Mouse (Mus musculus): Measurements from ENCODE around the gene Trappc2l. TPM values are rescaled to one million over a fixed set of nuclear protein-coding genes. Genes with fewer than 3 reads are reported as not detected.
A peak's percentile ranks its signal among the peaks of the same experiment; 100 is the strongest.

Gene Trappc2l
- 93.8 and 101 TPM in 2 replicates for polyA plus RNA-seq (2015; fragmentation: Nextera tagmentation; extraction: Ambion mirVana)

GRCm38 (mm10) chr8:122611295-122612133, at the start of gene Trappc2l, which contains the start of gene Galns:
Trappc2l (plus strand) TSS chr8:122611640.
Galns (minus strand) TSS chr8:122611463.
- peak; percentile 95 for ATAC-seq
- Histone ChIP-seq H3K36me3 (ENCODE audit: control insufficient read depth, insufficient read depth, low read length) (no peaks in the 10 kb centered on the region), H3K27ac (ENCODE audit: low read length) (peak within 1 kb of the TSS; percentile 90), H3K4me3 (ENCODE audit: low read depth, low read length) (peak within 1 kb of the TSS; percentile 74), H3K4me1 (ENCODE audit: control insufficient read depth, insufficient read depth, low read length) (peaks cover 16% of the 10 kb centered on the region), H3K9ac (ENCODE audit: low read depth, low read length) (peak within 1 kb of the TSS; percentile 88), H3K9me3 (replicated peaks; ENCODE audit: control insufficient read depth, low read length, poor library complexity, severe bottlenecking) (no peaks in the 10 kb centered on the region), H3K27me3 (ENCODE audit: control insufficient read depth, insufficient read depth, low read depth, low read length) (no peaks in the 10 kb centered on the region), H3K4me2 (ENCODE audit: low read length) (peak within 1 kb of the TSS; percentile 89)
- 0% methylated on average over 55 of the region's 57 CpGs for WGBS

GRCm38 (mm10) chr8:122564363-122565352, 46.8 kb upstream of the Trappc2l start:
- ATAC-seq: no peak
- Histone ChIP-seq H3K27ac (ENCODE audit: low read length) (no peak overlapping the region), H3K36me3 (ENCODE audit: control insufficient read depth, insufficient read depth, low read length) (no peaks in the 10 kb centered on the region), H3K4me3 (ENCODE audit: low read depth, low read length) (no peak overlapping the region), H3K4me1 (ENCODE audit: control insufficient read depth, insufficient read depth, low read length) (peaks cover 18% of the 10 kb centered on the region), H3K27me3 (ENCODE audit: control insufficient read depth, insufficient read depth, low read depth, low read length) (no peaks in the 10 kb centered on the region), H3K9ac (ENCODE audit: low read depth, low read length) (no peak overlapping the region), H3K4me2 (ENCODE audit: low read length) (no peak overlapping the region), H3K9me3 (replicated peaks; ENCODE audit: control insufficient read depth, low read length, poor library complexity, severe bottlenecking) (no peaks in the 10 kb centered on the region)
- WGBS: 90% methylated on average over 25 of the region's 25 CpGs

DNA sequence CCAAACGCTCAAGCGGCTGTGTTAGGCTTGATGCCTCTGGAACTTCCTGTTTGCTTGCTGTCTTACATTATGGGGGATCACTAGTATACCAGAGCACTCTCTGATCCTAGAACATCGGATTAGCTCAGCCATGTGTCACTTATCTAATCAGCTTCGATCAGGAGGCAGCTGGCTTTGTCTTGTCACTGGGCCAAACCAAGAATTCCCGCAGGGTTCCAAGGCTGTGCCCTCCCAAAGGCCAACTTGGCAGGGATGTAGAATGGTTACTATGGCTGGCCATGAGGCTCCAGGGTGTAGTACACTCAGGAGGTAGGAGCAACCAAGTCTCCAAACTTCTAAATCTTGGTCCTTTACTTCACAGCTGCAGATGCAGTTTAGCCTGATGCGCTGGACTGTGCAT, 44.7 kb upstream of the Trappc2l start:
- 17% methylated on average over 6 of the region's 6 CpGs for WGBS
- H3K27ac ChIP-seq (ENCODE audit: low read length): peak overlapping the region; percentile 92
- H3K27me3 ChIP-seq (ENCODE audit: control insufficient read depth, insufficient read depth, low read depth, low read length): no peaks in the 10 kb centered on the region
- peak overlapping the region; percentile 78 for H3K9ac ChIP-seq (ENCODE audit: low read depth, low read length)
- no peak for ATAC-seq
- 0 out of 2 replicates have a peak, but pooled peaks cover 2% of the 10 kb centered on the region for H3K36me3 ChIP-seq (ENCODE audit: control insufficient read depth, insufficient read depth, low read length)
- peak overlapping the region; percentile 77 for H3K4me3 ChIP-seq (ENCODE audit: low read depth, low read length)
- peaks cover 18% of the 10 kb centered on the region for H3K4me1 ChIP-seq (ENCODE audit: control insufficient read depth, insufficient read depth, low read length)
- no peaks in the 10 kb centered on the region for H3K9me3 ChIP-seq (replicated peaks; ENCODE audit: control insufficient read depth, low read length, poor library complexity, severe bottlenecking)
- peak overlapping the region; percentile 98 for H3K4me2 ChIP-seq (ENCODE audit: low read length)

DNA sequence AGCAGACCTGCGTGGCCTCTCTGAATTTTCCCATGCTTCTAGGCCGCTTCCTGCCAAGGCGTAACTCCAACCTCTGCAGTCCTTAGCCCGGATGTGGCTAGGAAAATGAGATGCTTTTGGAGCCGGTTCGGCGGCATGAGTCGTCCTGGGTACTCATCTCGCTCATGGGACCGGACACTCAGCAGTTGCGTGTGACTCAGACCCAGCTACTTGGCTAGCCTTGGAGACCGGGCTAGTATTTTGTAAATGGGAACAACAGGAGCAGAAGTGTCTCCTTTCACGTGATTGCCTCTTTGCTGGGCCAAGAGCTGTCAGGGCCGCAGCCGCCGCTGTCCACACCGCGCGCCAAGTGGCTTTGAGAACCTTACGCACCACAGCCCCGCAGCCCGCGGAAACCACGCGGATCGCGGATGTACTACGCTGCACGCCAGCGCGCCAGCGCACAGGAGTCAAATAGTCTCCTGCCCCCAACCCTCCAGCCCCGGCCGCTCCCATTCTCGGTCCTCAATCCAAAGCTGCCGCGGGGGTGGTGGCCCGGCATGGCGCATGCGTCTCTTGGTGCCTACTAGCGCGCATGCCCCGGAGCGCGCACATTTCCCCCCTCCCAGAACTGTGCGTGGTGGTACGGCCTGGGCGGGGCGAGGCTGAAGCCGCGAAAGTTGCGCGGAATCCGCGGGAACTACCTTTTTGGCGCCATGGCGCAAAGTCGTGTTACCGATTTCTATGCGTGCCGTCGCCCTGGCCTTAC, 43.9 kb upstream of the Trappc2l start, which contains the start of gene Cdt1:
Cdt1 (plus strand) TSS at position 655 of the 748 bp plus-strand sequence.
- no peaks in the 10 kb centered on the region for H3K27me3 ChIP-seq (ENCODE audit: control insufficient read depth, insufficient read depth, low read depth, low read length)
- peak; percentile 96 for ATAC-seq
- peak within 1 kb of the TSS; percentile 98 for H3K4me2 ChIP-seq (ENCODE audit: low read length)
- H3K4me3 ChIP-seq (ENCODE audit: low read depth, low read length): peak within 1 kb of the TSS; percentile 77
- H3K9ac ChIP-seq (ENCODE audit: low read depth, low read length): peak within 1 kb of the TSS; percentile 78
- H3K4me1 ChIP-seq (ENCODE audit: control insufficient read depth, insufficient read depth, low read length): peaks cover 18% of the 10 kb centered on the region
- no peaks in the 10 kb centered on the region for H3K9me3 ChIP-seq (replicated peaks; ENCODE audit: control insufficient read depth, low read length, poor library complexity, severe bottlenecking)
- under 1% methylated on average over 62 of the region's 62 CpGs for WGBS
- H3K36me3 ChIP-seq (ENCODE audit: control insufficient read depth, insufficient read depth, low read length): 0 out of 2 replicates have a peak, but pooled peaks cover 2% of the 10 kb centered on the region
- peak within 1 kb of the TSS; percentile 92 for H3K27ac ChIP-seq (ENCODE audit: low read length)

DNA sequence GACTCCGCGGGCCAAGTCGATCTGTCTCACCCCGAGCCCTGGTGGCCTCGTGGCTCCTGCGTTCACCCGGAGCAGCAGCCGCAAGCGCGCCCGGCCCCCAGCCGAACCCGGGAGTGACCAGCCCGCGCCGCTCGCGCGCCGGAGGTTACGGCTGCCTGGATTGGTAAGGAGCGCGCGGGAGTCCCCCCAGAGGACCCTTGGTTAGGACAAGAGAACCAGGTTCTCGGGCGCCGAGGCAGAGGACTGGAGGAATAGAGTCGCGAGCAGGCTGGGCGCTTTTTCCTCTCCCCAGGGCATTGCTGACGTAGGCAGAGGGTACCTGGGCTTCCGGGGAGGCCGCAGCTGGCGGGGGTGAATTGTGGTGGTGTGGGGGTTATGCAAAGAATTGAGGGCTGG, 43.3 kb upstream of the Trappc2l start:
- WGBS: 0% methylated on average over 34 of the region's 34 CpGs
- H3K27me3 ChIP-seq (ENCODE audit: control insufficient read depth, insufficient read depth, low read depth, low read length): no peaks in the 10 kb centered on the region
- 0 out of 2 replicates have a peak, but pooled peaks cover 2% of the 10 kb centered on the region for H3K36me3 ChIP-seq (ENCODE audit: control insufficient read depth, insufficient read depth, low read length)
- peak; percentile 71 for ATAC-seq
- peak overlapping the region; percentile 98 for H3K4me2 ChIP-seq (ENCODE audit: low read length)
- peak overlapping the region; percentile 77 for H3K4me3 ChIP-seq (ENCODE audit: low read depth, low read length)
- H3K27ac ChIP-seq (ENCODE audit: low read length): peak overlapping the region; percentile 42; the same call in 1 of the 2 replicates
- H3K4me1 ChIP-seq (ENCODE audit: control insufficient read depth, insufficient read depth, low read length): peaks cover 18% of the 10 kb centered on the region
- peak overlapping the region; percentile 78 for H3K9ac ChIP-seq (ENCODE audit: low read depth, low read length)
- H3K9me3 ChIP-seq (replicated peaks; ENCODE audit: control insufficient read depth, low read length, poor library complexity, severe bottlenecking): no peaks in the 10 kb centered on the region

DNA sequence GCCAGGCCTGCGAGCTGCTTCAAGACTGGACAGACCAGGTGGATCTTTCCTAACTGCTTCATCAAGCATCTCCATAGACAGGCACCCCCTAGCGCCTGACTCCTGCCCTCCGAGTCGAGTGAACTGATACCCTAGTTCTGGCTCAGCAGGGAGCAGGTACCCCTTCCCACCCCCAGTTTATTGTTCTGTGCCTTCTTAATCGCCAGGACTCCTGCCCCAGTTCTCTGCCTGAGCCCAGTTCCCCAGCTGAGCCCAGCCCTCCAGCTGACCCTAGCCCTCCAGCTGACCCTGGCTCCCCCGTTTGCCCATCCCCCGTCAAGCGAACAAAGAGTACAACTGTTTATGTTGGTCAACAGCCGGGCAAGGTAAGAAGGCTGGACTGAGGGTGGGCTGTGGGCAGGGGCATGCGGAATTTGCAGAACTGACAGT, 42.5 kb upstream of the Trappc2l start:
- ATAC-seq: no peak
- WGBS: 18% methylated on average over 10 of the region's 10 CpGs
- Histone ChIP-seq H3K9ac (ENCODE audit: low read depth, low read length) (no peak overlapping the region), H3K27me3 (ENCODE audit: control insufficient read depth, insufficient read depth, low read depth, low read length) (no peaks in the 10 kb centered on the region), H3K4me3 (ENCODE audit: low read depth, low read length) (peak overlapping the region; percentile 77), H3K4me2 (ENCODE audit: low read length) (peak overlapping the region; percentile 98), H3K36me3 (ENCODE audit: control insufficient read depth, insufficient read depth, low read length) (0 out of 2 replicates have a peak, but pooled peaks cover 2% of the 10 kb centered on the region), H3K27ac (ENCODE audit: low read length) (no peak overlapping the region), H3K4me1 (ENCODE audit: control insufficient read depth, insufficient read depth, low read length) (peaks cover 18% of the 10 kb centered on the region), H3K9me3 (replicated peaks; ENCODE audit: control insufficient read depth, low read length, poor library complexity, severe bottlenecking) (no peaks in the 10 kb centered on the region)

GRCm38 (mm10) chr8:122569329-122569728, 42.1 kb upstream of the Trappc2l start:
- Histone ChIP-seq H3K27ac (ENCODE audit: low read length) (no peak overlapping the region), H3K4me2 (ENCODE audit: low read length) (no peak overlapping the region; the same call in none of the 2 replicates), H3K9me3 (replicated peaks; ENCODE audit: control insufficient read depth, low read length, poor library complexity, severe bottlenecking) (no peaks in the 10 kb centered on the region), H3K4me1 (ENCODE audit: control insufficient read depth, insufficient read depth, low read length) (peaks cover 18% of the 10 kb centered on the region), H3K4me3 (ENCODE audit: low read depth, low read length) (no peak overlapping the region), H3K27me3 (ENCODE audit: control insufficient read depth, insufficient read depth, low read depth, low read length) (no peaks in the 10 kb centered on the region), H3K9ac (ENCODE audit: low read depth, low read length) (no peak overlapping the region), H3K36me3 (ENCODE audit: control insufficient read depth, insufficient read depth, low read length) (0 out of 2 replicates have a peak, but pooled peaks cover 2% of the 10 kb centered on the region)
- WGBS: 71% methylated on average over 9 of the region's 9 CpGs
- no peak for ATAC-seq

DNA sequence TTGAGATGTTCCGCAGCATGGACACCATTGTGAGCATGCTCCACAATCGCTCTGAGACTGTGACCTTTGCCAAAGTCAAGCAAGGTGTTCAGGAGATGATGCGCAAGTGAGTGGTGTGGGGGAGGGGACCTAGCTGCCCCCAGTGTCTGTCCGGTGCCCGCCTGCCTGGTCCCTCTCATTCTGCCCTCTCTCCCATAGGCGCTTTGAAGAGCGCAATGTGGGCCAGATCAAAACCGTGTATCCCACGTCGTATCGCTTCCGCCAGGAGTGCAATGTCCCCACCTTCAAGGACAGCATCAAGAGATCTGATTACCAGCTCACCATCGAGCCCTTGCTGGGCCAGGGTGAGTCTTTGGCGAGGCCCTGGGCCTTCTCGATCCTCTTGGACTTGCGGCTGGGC, 41.4 kb upstream of the Trappc2l start:
- Histone ChIP-seq H3K9me3 (replicated peaks; ENCODE audit: control insufficient read depth, low read length, poor library complexity, severe bottlenecking) (no peaks in the 10 kb centered on the region), H3K9ac (ENCODE audit: low read depth, low read length) (no peak overlapping the region), H3K27ac (ENCODE audit: low read length) (no peak overlapping the region), H3K27me3 (ENCODE audit: control insufficient read depth, insufficient read depth, low read depth, low read length) (no peaks in the 10 kb centered on the region), H3K4me3 (ENCODE audit: low read depth, low read length) (no peak overlapping the region), H3K4me2 (ENCODE audit: low read length) (no peak overlapping the region), H3K4me1 (ENCODE audit: control insufficient read depth, insufficient read depth, low read length) (peaks cover 18% of the 10 kb centered on the region), H3K36me3 (ENCODE audit: control insufficient read depth, insufficient read depth, low read length) (0 out of 2 replicates have a peak, but pooled peaks cover 2% of the 10 kb centered on the region)
- ATAC-seq: no peak
- 98% methylated on average over 16 of the region's 16 CpGs for WGBS

Measured in midbrain, embryonic 16.5 days (tissue).